Mouse (Mus musculus): ENCODE measurements around the gene Fbxw5. TPM values are rescaled to one million over a fixed set of nuclear protein-coding genes. Genes with fewer than 3 reads are reported as not detected.

Fbxw5 gene
- total and polyA plus RNA-seq, 3 experiments = 34.3 to 40.4 (median 37.4) TPM

DNA sequence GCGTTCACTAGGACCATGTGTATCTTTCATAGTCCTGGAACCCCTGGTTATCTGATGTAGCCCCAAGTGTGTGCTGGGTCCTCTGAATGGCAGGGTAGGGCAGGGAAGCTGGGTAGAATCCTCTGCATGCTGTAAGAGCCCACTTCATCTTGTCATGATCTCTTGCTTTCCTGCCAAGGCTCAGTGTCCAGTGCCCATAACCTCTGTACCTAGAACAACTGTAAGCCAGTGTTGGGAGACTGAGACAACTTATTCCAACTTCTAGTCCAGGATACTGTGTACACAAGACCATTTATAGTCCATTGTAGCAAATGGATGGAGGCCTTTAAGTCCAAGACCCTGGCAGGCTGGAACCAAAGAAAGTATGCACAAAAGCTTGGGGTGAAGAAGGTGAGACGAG lies 35.3 kb upstream of the Fbxw5 start:
- H3K9ac ChIP-seq (ENCODE audit: insufficient read depth, low read depth) = peak overlapping the region; percentile 50
- 0 out of 2 replicates have a peak, but pooled peaks cover under 1% of the 10 kb centered on the region for H3K79me2 ChIP-seq (replicated peaks; ENCODE audit: control insufficient read depth, extremely low read depth, insufficient read depth, poor library complexity, severe bottlenecking)
- no peaks in the 10 kb centered on the region for H3K9me3 ChIP-seq (replicated peaks; ENCODE audit: low read length)
- H3K4me3 ChIP-seq (replicated peaks in 1 of 3; ENCODE audit: low read depth in 2 of 3, low read length in 2 of 3, poor library complexity in 1 of 3) = peak overlapping the region in 1 of 3 experiments; percentile 44
- no peaks in the 10 kb centered on the region for H3K36me3 ChIP-seq (replicated peaks in 1 of 2; ENCODE audit: control insufficient read depth in 1 of 2, insufficient read depth in 1 of 2, low read length in 1 of 2)
- H3K27me3 ChIP-seq (replicated peaks) = no peaks in the 10 kb centered on the region
- no peak for DNase-seq (ENCODE audit: extremely low read depth)
- H3K4me2 ChIP-seq (ENCODE audit: insufficient read depth, low read depth, poor library complexity, severe bottlenecking) = no peak overlapping the region
- TF ChIP-seq ZMIZ1 (IDR thresholded peaks at IDR 0.05; ENCODE audit: low read depth, low read length) (no peak), CHD2 (IDR thresholded peaks at IDR 0.05; ENCODE audit: low read length) (no peak), MAFK (IDR thresholded peaks at IDR 0.05; ENCODE audit: insufficient replicate concordance, low read length) (no peak), ETS1 (conservative IDR thresholded peaks at IDR 0.05; ENCODE audit: low read depth, low read length) (no peak), ZKSCAN1 (IDR thresholded peaks at IDR 0.05; ENCODE audit: borderline replicate concordance, low read depth, low read length) (no peak), CTCF (conservative IDR thresholded peaks at IDR 0.05 in 1 of 2, IDR thresholded peaks at IDR 0.05 in 1 of 2; ENCODE audit: low read depth in 2 of 2, low read length in 2 of 2) (no peak), TCF12 (IDR thresholded peaks at IDR 0.05; ENCODE audit: low read depth, low read length) (no peak), E2F4 (IDR thresholded peaks at IDR 0.05; ENCODE audit: insufficient replicate concordance, low read depth, low read length) (no peak), MAZ (IDR thresholded peaks at IDR 0.05; ENCODE audit: low read depth, low read length) (no peak), POLR2AphosphoS2 (IDR thresholded peaks at IDR 0.05; ENCODE audit: low read depth, low read length) (no peak), MEF2A (IDR thresholded peaks at IDR 0.05; ENCODE audit: borderline replicate concordance, low read depth, low read length) (no peak), NRF1 (IDR thresholded peaks at IDR 0.05; ENCODE audit: low read depth, low read length) (no peak), MXI1 (IDR thresholded peaks at IDR 0.05; ENCODE audit: low read depth, low read length) (no peak), JUN (IDR thresholded peaks at IDR 0.05; ENCODE audit: insufficient read depth, low read depth, low read length) (no peak), UBTF (IDR thresholded peaks at IDR 0.05; ENCODE audit: low read depth, low read length) (no peak), IRF4 (IDR thresholded peaks at IDR 0.05; ENCODE audit: low read depth, low read length) (no peak)
- in situ Hi-C loops (cut with MboI; ENCODE audit: low pct_ligation_motif_present, low pct_unique_long_range_greater_than_20kb, low sequenced_read_pairs) = no loop called here
- dilution Hi-C loops (cut with MboI; ENCODE audit: extremely low pct_ligation_motif_present, extremely low pct_unique_long_range_greater_than_20kb, low sequenced_read_pairs) = no loop called here
- peaks cover 30 to 68% of the 10 kb centered on the region in 2 experiments for H3K4me1 ChIP-seq (ENCODE audit: control insufficient read depth in 1 of 2, insufficient read depth in 2 of 2)
- H3K27ac ChIP-seq (ENCODE audit: insufficient read depth, low read depth) = peak overlapping the region; percentile 44

GRCm38 (mm10) chr2:25465816-25466635 lies 34.5 kb upstream of the Fbxw5 start:
- H3K36me3 ChIP-seq (replicated peaks in 1 of 2; ENCODE audit: control insufficient read depth in 1 of 2, insufficient read depth in 1 of 2, low read length in 1 of 2) = no peaks in the 10 kb centered on the region
- DNase-seq (ENCODE audit: extremely low read depth) = peak; percentile 83
- H3K9me3 ChIP-seq (replicated peaks; ENCODE audit: low read length) = no peaks in the 10 kb centered on the region
- dilution Hi-C loops (cut with MboI; ENCODE audit: extremely low pct_ligation_motif_present, extremely low pct_unique_long_range_greater_than_20kb, low sequenced_read_pairs) (no loop called here), in situ Hi-C loops (cut with MboI; ENCODE audit: low pct_ligation_motif_present, low pct_unique_long_range_greater_than_20kb, low sequenced_read_pairs) (no loop called here)
- H3K4me2 ChIP-seq (ENCODE audit: insufficient read depth, low read depth, poor library complexity, severe bottlenecking) = peak overlapping the region; percentile 25; the same call in 1 of the 2 replicates
- peak overlapping the region; percentile 44 for H3K27ac ChIP-seq (ENCODE audit: insufficient read depth, low read depth)
- no peaks in the 10 kb centered on the region for H3K27me3 ChIP-seq (replicated peaks)
- peak overlapping the region; percentile 50 for H3K9ac ChIP-seq (ENCODE audit: insufficient read depth, low read depth)
- no peaks in the 10 kb centered on the region for H3K79me2 ChIP-seq (replicated peaks; ENCODE audit: control insufficient read depth, extremely low read depth, insufficient read depth, poor library complexity, severe bottlenecking)
- H3K4me1 ChIP-seq (ENCODE audit: control insufficient read depth in 1 of 2, insufficient read depth in 2 of 2) = peaks cover 30 to 67% of the 10 kb centered on the region in 2 experiments
- H3K4me3 ChIP-seq (replicated peaks in 1 of 3; ENCODE audit: low read depth in 2 of 3, low read length in 2 of 3, poor library complexity in 1 of 3) = peak overlapping the region in 1 of 3 experiments; percentile 44
- TF ChIP-seq TBP (conservative IDR thresholded peaks at IDR 0.05; ENCODE audit: low read depth, low read length) (peak; percentile 71; the same call in 1 of the 2 replicates), ELF1 (IDR thresholded peaks at IDR 0.05; ENCODE audit: low read depth, low read length) (0 out of 2 replicates have a peak, but pooled peaks have one; percentile 31), IRF4 (IDR thresholded peaks at IDR 0.05; ENCODE audit: low read depth, low read length) (no peak), POLR2AphosphoS2 (IDR thresholded peaks at IDR 0.05; ENCODE audit: low read depth, low read length) (no peak), SIN3A (IDR thresholded peaks at IDR 0.05; ENCODE audit: low read length) (no peak), BHLHE40 (IDR thresholded peaks at IDR 0.05; ENCODE audit: low read depth, low read length) (peak; percentile 40; the same call in 1 of the 2 replicates), RAD21 (IDR thresholded peaks at IDR 0.05; ENCODE audit: low read depth, low read length) (no peak), ZMIZ1 (IDR thresholded peaks at IDR 0.05; ENCODE audit: low read depth, low read length) (peak; percentile 32; the same call in 1 of the 2 replicates), MEF2A (IDR thresholded peaks at IDR 0.05; ENCODE audit: borderline replicate concordance, low read depth, low read length) (no peak), USF1 (IDR thresholded peaks at IDR 0.05; ENCODE audit: low read depth, low read length) (peak; percentile 66), UBTF (IDR thresholded peaks at IDR 0.05; ENCODE audit: low read depth, low read length) (no peak), CTCF (conservative IDR thresholded peaks at IDR 0.05 in 1 of 2, IDR thresholded peaks at IDR 0.05 in 1 of 2; ENCODE audit: low read depth in 2 of 2, low read length in 2 of 2) (no peak), GABPA (IDR thresholded peaks at IDR 0.05; ENCODE audit: insufficient replicate concordance, low read depth, low read length) (no peak), JUN (IDR thresholded peaks at IDR 0.05; ENCODE audit: insufficient read depth, low read depth, low read length) (no peak), MXI1 (IDR thresholded peaks at IDR 0.05; ENCODE audit: low read depth, low read length) (no peak), CHD1 (IDR thresholded peaks at IDR 0.05; ENCODE audit: low read depth, low read length) (no peak), MAX (IDR thresholded peaks at IDR 0.05; ENCODE audit: low read length) (peak; percentile 87), JUND (conservative IDR thresholded peaks at IDR 0.05; ENCODE audit: low read depth, low read length) (no peak), RCOR1 (conservative IDR thresholded peaks at IDR 0.05; ENCODE audit: low read depth, low read length) (no peak), USF2 (conservative IDR thresholded peaks at IDR 0.05; ENCODE audit: low read depth, low read length) (peak; percentile 15; the same call in 1 of the 2 replicates)

Data from CH12.LX (cell line).